Mouse (Mus musculus): ENCODE results near the gene Ccdc88c.

Gene Ccdc88c

GRCm38 (mm10) chr12:100883168-100883567, 145.7 kb downstream of the Ccdc88c start:
- DNase-seq (ENCODE audit: low spot score in 2 of 2) = no peak

- DNase-seq (ENCODE audit: low spot score in 2 of 2) = no peak
Observed at GRCm38 (mm10) chr12:100878556-100878955, 150.3 kb downstream of the Ccdc88c start.

- DNase-seq (ENCODE audit: low spot score in 2 of 2) = no peak
Observed at GRCm38 (mm10) chr12:100877936-100878335, 150.9 kb downstream of the Ccdc88c start.

- no peak for DNase-seq (ENCODE audit: low spot score in 2 of 2)
Observed at GRCm38 (mm10) chr12:100875960-100876359, 152.9 kb downstream of the Ccdc88c start.

GRCm38 (mm10) chr12:100875553-100875952, 153.3 kb downstream of the Ccdc88c start:
- no peak for DNase-seq (ENCODE audit: low spot score in 2 of 2)

GRCm38 (mm10) chr12:100873612-100874011, 155.2 kb downstream of the Ccdc88c start:
- no peak for DNase-seq (ENCODE audit: low spot score in 2 of 2)

GRCm38 (mm10) chr12:100871841-100872240, 157.0 kb downstream of the Ccdc88c start:
- DNase-seq (ENCODE audit: low spot score in 2 of 2) = no peak

- no peak for DNase-seq (ENCODE audit: low spot score in 2 of 2)
Observed at GRCm38 (mm10) chr12:100871234-100871633, 157.6 kb downstream of the Ccdc88c start.

GRCm38 (mm10) chr12:100868049-100868622, 160.7 kb downstream of the Ccdc88c start:
- no peak for DNase-seq (ENCODE audit: low spot score in 2 of 2)

- no peak for DNase-seq (ENCODE audit: low spot score in 2 of 2)
Observed at GRCm38 (mm10) chr12:100867097-100867496, 161.8 kb downstream of the Ccdc88c start.

GRCm38 (mm10) chr12:100865509-100866078, 163.3 kb downstream of the Ccdc88c start:
- no peak for DNase-seq (ENCODE audit: low spot score in 2 of 2)

- no peak for DNase-seq (ENCODE audit: low spot score in 2 of 2)
Observed at GRCm38 (mm10) chr12:100865072-100865471, 163.8 kb downstream of the Ccdc88c start.

GRCm38 (mm10) chr12:100862856-100863446, 165.9 kb downstream of the Ccdc88c start:
- no peak for DNase-seq (ENCODE audit: low spot score in 2 of 2)

- no peak for DNase-seq (ENCODE audit: low spot score in 2 of 2)
Observed at GRCm38 (mm10) chr12:100862272-100862671, 166.6 kb downstream of the Ccdc88c start.
